In the genomic region with DNA sequence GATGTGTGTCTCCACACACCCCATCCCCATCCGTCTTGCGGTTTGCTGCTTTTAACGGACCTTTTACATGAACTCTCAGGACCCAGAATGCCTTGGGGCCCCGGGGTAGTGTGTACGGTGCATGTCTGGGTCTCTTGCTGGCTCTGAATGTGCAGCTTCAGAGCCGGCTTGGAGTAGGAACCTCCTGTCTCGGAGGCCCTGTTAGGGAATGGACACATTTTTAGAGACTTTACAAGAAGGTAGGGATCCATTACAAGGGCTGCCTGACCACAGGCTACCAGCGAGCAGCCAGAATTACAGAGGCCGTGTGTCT, we compare ENCODE assay signal across 8 mouse cellular contexts. TPM values are rescaled to one million over a fixed set of nuclear protein-coding genes. Genes with fewer than 3 reads are reported as not detected.
DNase-seq lines count a peak whose midpoint lies in the region; ATAC-seq lines count a peak whose summit lies in the region.

No protein-coding gene starts in this region.

- intact Hi-C loops in gastrocnemius, postnatal 14 days (cut with DNase I; ENCODE audit: low total_unique reads) = no loop called here

- H3K27me3 ChIP-seq in kidney, embryonic 16.5 days (ENCODE audit: insufficient read depth, low read length) = no peaks in the 10 kb centered on the region
- H3K27me3 ChIP-seq in embryonic facial prominence, embryonic 12.5 days = no peaks in the 10 kb centered on the region

- no peak for ATAC-seq in kidney, embryonic 16.5 days (ENCODE audit: low FRiP score, low TSS enrichment)
- ATAC-seq in embryonic facial prominence, embryonic 12.5 days (ENCODE audit: insufficient number of reproducible peaks, insufficient read depth, low FRiP score, low TSS enrichment) = no peak
- peak; percentile 34 for ATAC-seq in megakaryocyte, adult 5-6 weeks (ENCODE audit: poor library complexity, severe bottlenecking)

- no peak overlapping the region; the same call in 1 of the 2 replicates for H3K4me2 ChIP-seq in kidney, embryonic 16.5 days (replicated peaks; ENCODE audit: low read depth, low read length)
- no peak overlapping the region for H3K4me2 ChIP-seq in embryonic facial prominence, embryonic 12.5 days (replicated peaks)

- peaks cover 2% of the 10 kb centered on the region; the same call in 1 of the 2 replicates for H3K9me3 ChIP-seq in kidney, embryonic 16.5 days (ENCODE audit: low read length)
- H3K9me3 ChIP-seq in embryonic facial prominence, embryonic 12.5 days = 0 out of 2 replicates have a peak, but pooled peaks cover 2% of the 10 kb centered on the region

- 24% methylated on average over 9 of the region's 9 CpGs for WGBS in kidney, embryonic 16.5 days
- 19% methylated on average over 9 of the region's 9 CpGs for WGBS in embryonic facial prominence, embryonic 12.5 days

- DNase-seq in kidney, adult 9 months = no peak
- peak; percentile 86 for DNase-seq in thymus, postnatal 0 days (ENCODE audit: low spot score)
- no peak for DNase-seq in layer of hippocampus, adult 9-10 months (ENCODE audit: low spot score)
- no peak for DNase-seq in gastrocnemius, postnatal 25 days
- no peak for DNase-seq in gastrocnemius, postnatal 14 days

- H3K4me3 ChIP-seq in kidney, embryonic 16.5 days (ENCODE audit: low read length) = no peak overlapping the region
- H3K4me3 ChIP-seq in embryonic facial prominence, embryonic 12.5 days = no peak overlapping the region

- peak overlapping the region; percentile 39; the same call in 1 of the 2 replicates for H3K9ac ChIP-seq in kidney, embryonic 16.5 days (replicated peaks; ENCODE audit: low read length)
- no peak overlapping the region for H3K9ac ChIP-seq in embryonic facial prominence, embryonic 12.5 days

- H3K4me1 ChIP-seq in kidney, embryonic 16.5 days (ENCODE audit: insufficient read depth, low read length) = peaks cover 48% of the 10 kb centered on the region
- H3K4me1 ChIP-seq in embryonic facial prominence, embryonic 12.5 days = peaks cover 26% of the 10 kb centered on the region

- H3K36me3 ChIP-seq in kidney, embryonic 16.5 days (ENCODE audit: insufficient read depth, low read length) = no peaks in the 10 kb centered on the region
- H3K36me3 ChIP-seq in embryonic facial prominence, embryonic 12.5 days = no peaks in the 10 kb centered on the region

- no peak overlapping the region; the same call in 1 of the 2 replicates for H3K27ac ChIP-seq in kidney, embryonic 16.5 days (ENCODE audit: low read length)
- H3K27ac ChIP-seq in embryonic facial prominence, embryonic 12.5 days = 0 out of 2 replicates have a peak overlapping the region, but pooled peaks have one; percentile 4

RNA-seq across cellular contexts. Expression of a gene that starts 10.3 kb away (rescaled TPM):
- polyA plus RNA-seq in kidney, embryonic 16.5 days (2015; fragmentation: Nextera tagmentation; extraction: Ambion mirVana) = 1.6 and 2.1 TPM in 2 replicates
- polyA plus RNA-seq in embryonic facial prominence, embryonic 12.5 days (2016; fragmentation: Nextera tagmentation; extraction: Ambion mirVana) = 1.1 and 1.2 TPM in 2 replicates
- 54.9 and 59.6 TPM in 2 replicates for total RNA-seq in megakaryocyte, adult 5-6 weeks (2015)
- total RNA-seq in megakaryocyte, adult 5-6 weeks (2017) = 147 and 225 TPM in 2 replicates
- polyA plus RNA-seq in thymus, postnatal 0 days (2015; fragmentation: Nextera tagmentation; extraction: Ambion mirVana) = 130 and 155 TPM in 2 replicates
- 1 to 10 TPM in 1 of 2 experiments, under 1 TPM in 1; 0.33 to 1.3 TPM for total RNA-seq in gastrocnemius, postnatal 25 days (2021)
- 1 to 10 TPM; 1.2 to 1.5 TPM for total RNA-seq in gastrocnemius, postnatal 14 days (2021)

Comparison
In these comparisons a context has a peak if more than half of its experiments do, and no peak if none do; other contexts are left out.
1. RNA of a gene that starts 10.3 kb away (total RNA-seq): 54.9 to 225 TPM in megakaryocyte, adult 5-6 weeks; 1.2 to 1.5 TPM in gastrocnemius, postnatal 14 days and 0.33 to 1.3 TPM in gastrocnemius, postnatal 25 days; every median in the first group is over 10 times any median in the second.